Mouse (Mus musculus): ENCODE data around the gene Trpm3. TPM values are rescaled to one million over a fixed set of nuclear protein-coding genes. Genes with fewer than 3 reads are reported as not detected.

The Trpm3 gene
- polyA plus RNA-seq, 1 experiment from 2014 or later = 1.8 TPM

GRCm38 (mm10) chr19:22958414-22958813 is 819.6 kb downstream of the Trpm3 start:
- no peaks in the 10 kb centered on the region for H3K9me3 ChIP-seq (replicated peaks; ENCODE audit: control insufficient read depth, low read length)
- no peak overlapping the region for H3K4me2 ChIP-seq
- no peak for ATAC-seq (replicated peaks; ENCODE audit: insufficient number of reproducible peaks, low FRiP score, low TSS enrichment)
- 62% methylated on average over 4 of the region's 4 CpGs for WGBS (ENCODE audit: insufficient replicate concordance)
- no peak overlapping the region for H3K9ac ChIP-seq (ENCODE audit: low read depth, low read length)
- H3K27me3 ChIP-seq (ENCODE audit: control insufficient read depth, insufficient read depth, low read length) = no peaks in the 10 kb centered on the region
- no peak overlapping the region for H3K4me3 ChIP-seq (ENCODE audit: low read depth, low read length)
- H3K36me3 ChIP-seq (ENCODE audit: control insufficient read depth, insufficient read depth, low read length) = no peaks in the 10 kb centered on the region
- H3K4me1 ChIP-seq (ENCODE audit: control insufficient read depth, insufficient read depth, low read length) = no peaks in the 10 kb centered on the region
- no peak overlapping the region for H3K27ac ChIP-seq (ENCODE audit: low read depth, low read length)

- Histone ChIP-seq H3K27me3 (ENCODE audit: control insufficient read depth, insufficient read depth, low read length) (no peaks in the 10 kb centered on the region), H3K4me2 (no peak overlapping the region), H3K27ac (ENCODE audit: low read depth, low read length) (no peak overlapping the region), H3K4me3 (ENCODE audit: low read depth, low read length) (no peak overlapping the region), H3K36me3 (ENCODE audit: control insufficient read depth, insufficient read depth, low read length) (no peaks in the 10 kb centered on the region), H3K9ac (ENCODE audit: low read depth, low read length) (no peak overlapping the region), H3K9me3 (replicated peaks; ENCODE audit: control insufficient read depth, low read length) (no peaks in the 10 kb centered on the region), H3K4me1 (ENCODE audit: control insufficient read depth, insufficient read depth, low read length) (no peaks in the 10 kb centered on the region)
- WGBS (ENCODE audit: insufficient replicate concordance) = 79% methylated on average over 14 of the region's 14 CpGs
- no peak; the same call in 1 of the 2 replicates for ATAC-seq (replicated peaks; ENCODE audit: insufficient number of reproducible peaks, low FRiP score, low TSS enrichment)
Observed at GRCm38 (mm10) chr19:22960450-22961265, 821.8 kb downstream of the Trpm3 start.

- Histone ChIP-seq H3K4me3 (ENCODE audit: low read depth, low read length) (no peak overlapping the region), H3K9ac (ENCODE audit: low read depth, low read length) (no peak overlapping the region), H3K36me3 (ENCODE audit: control insufficient read depth, insufficient read depth, low read length) (no peaks in the 10 kb centered on the region), H3K9me3 (replicated peaks; ENCODE audit: control insufficient read depth, low read length) (no peaks in the 10 kb centered on the region), H3K27me3 (ENCODE audit: control insufficient read depth, insufficient read depth, low read length) (no peaks in the 10 kb centered on the region), H3K27ac (ENCODE audit: low read depth, low read length) (no peak overlapping the region), H3K4me2 (no peak overlapping the region), H3K4me1 (ENCODE audit: control insufficient read depth, insufficient read depth, low read length) (no peaks in the 10 kb centered on the region)
- 61% methylated on average over 12 of the region's 12 CpGs for WGBS (ENCODE audit: insufficient replicate concordance)
- no peak for ATAC-seq (replicated peaks; ENCODE audit: insufficient number of reproducible peaks, low FRiP score, low TSS enrichment)
Observed at GRCm38 (mm10) chr19:22962001-22962708, 823.3 kb downstream of the Trpm3 start.

- H3K9ac ChIP-seq (ENCODE audit: low read depth, low read length) = no peak overlapping the region
- WGBS (ENCODE audit: insufficient replicate concordance) = 43% methylated on average over 8 of the region's 8 CpGs
- H3K4me3 ChIP-seq (ENCODE audit: low read depth, low read length) = no peak overlapping the region
- H3K27ac ChIP-seq (ENCODE audit: low read depth, low read length) = no peak overlapping the region
- no peak overlapping the region for H3K4me2 ChIP-seq
- no peak for ATAC-seq (replicated peaks; ENCODE audit: insufficient number of reproducible peaks, low FRiP score, low TSS enrichment)
- H3K27me3 ChIP-seq (ENCODE audit: control insufficient read depth, insufficient read depth, low read length) = no peaks in the 10 kb centered on the region
- H3K9me3 ChIP-seq (replicated peaks; ENCODE audit: control insufficient read depth, low read length) = no peaks in the 10 kb centered on the region
- no peaks in the 10 kb centered on the region for H3K4me1 ChIP-seq (ENCODE audit: control insufficient read depth, insufficient read depth, low read length)
- no peaks in the 10 kb centered on the region for H3K36me3 ChIP-seq (ENCODE audit: control insufficient read depth, insufficient read depth, low read length)
Observed at GRCm38 (mm10) chr19:22962731-22963130, 823.9 kb downstream of the Trpm3 start.

GRCm38 (mm10) chr19:22963726-22964398 is 825.0 kb downstream of the Trpm3 start:
- H3K4me2 ChIP-seq = no peak overlapping the region
- no peak overlapping the region for H3K27ac ChIP-seq (ENCODE audit: low read depth, low read length)
- no peaks in the 10 kb centered on the region for H3K36me3 ChIP-seq (ENCODE audit: control insufficient read depth, insufficient read depth, low read length)
- no peak overlapping the region for H3K9ac ChIP-seq (ENCODE audit: low read depth, low read length)
- H3K9me3 ChIP-seq (replicated peaks; ENCODE audit: control insufficient read depth, low read length) = no peaks in the 10 kb centered on the region
- WGBS (ENCODE audit: insufficient replicate concordance) = 63% methylated on average over 6 of the region's 6 CpGs
- H3K4me1 ChIP-seq (ENCODE audit: control insufficient read depth, insufficient read depth, low read length) = no peaks in the 10 kb centered on the region
- H3K27me3 ChIP-seq (ENCODE audit: control insufficient read depth, insufficient read depth, low read length) = no peaks in the 10 kb centered on the region
- no peak overlapping the region for H3K4me3 ChIP-seq (ENCODE audit: low read depth, low read length)
- ATAC-seq (replicated peaks; ENCODE audit: insufficient number of reproducible peaks, low FRiP score, low TSS enrichment) = no peak

GRCm38 (mm10) chr19:22965470-22965869 is 826.6 kb downstream of the Trpm3 start:
- 73% methylated on average over 6 of the region's 6 CpGs for WGBS (ENCODE audit: insufficient replicate concordance)
- no peak overlapping the region for H3K27ac ChIP-seq (ENCODE audit: low read depth, low read length)
- ATAC-seq (replicated peaks; ENCODE audit: insufficient number of reproducible peaks, low FRiP score, low TSS enrichment) = no peak
- no peaks in the 10 kb centered on the region for H3K36me3 ChIP-seq (ENCODE audit: control insufficient read depth, insufficient read depth, low read length)
- no peak overlapping the region for H3K4me3 ChIP-seq (ENCODE audit: low read depth, low read length)
- no peaks in the 10 kb centered on the region for H3K4me1 ChIP-seq (ENCODE audit: control insufficient read depth, insufficient read depth, low read length)
- no peak overlapping the region for H3K9ac ChIP-seq (ENCODE audit: low read depth, low read length)
- H3K9me3 ChIP-seq (replicated peaks; ENCODE audit: control insufficient read depth, low read length) = no peaks in the 10 kb centered on the region
- H3K4me2 ChIP-seq = no peak overlapping the region
- no peaks in the 10 kb centered on the region for H3K27me3 ChIP-seq (ENCODE audit: control insufficient read depth, insufficient read depth, low read length)

- 83% methylated on average over 3 of the region's 3 CpGs for WGBS (ENCODE audit: insufficient replicate concordance)
- no peak for ATAC-seq (replicated peaks; ENCODE audit: insufficient number of reproducible peaks, low FRiP score, low TSS enrichment)
- H3K4me3 ChIP-seq (ENCODE audit: low read depth, low read length) = no peak overlapping the region
Observed at GRCm38 (mm10) chr19:22973294-22973693, 834.4 kb downstream of the Trpm3 start.

GRCm38 (mm10) chr19:22973727-22974126 is 834.9 kb downstream of the Trpm3 start:
- WGBS (ENCODE audit: insufficient replicate concordance) = 78% methylated on average over 5 of the region's 5 CpGs
- H3K9me3 ChIP-seq (replicated peaks; ENCODE audit: control insufficient read depth, low read length) = no peaks in the 10 kb centered on the region
- no peak for ATAC-seq (replicated peaks; ENCODE audit: insufficient number of reproducible peaks, low FRiP score, low TSS enrichment)

More at GRCm38 (mm10) chr19:22973294-22973693, 834.4 kb downstream of the Trpm3 start:
- H3K9ac ChIP-seq (ENCODE audit: low read depth, low read length) = no peak overlapping the region
- H3K4me2 ChIP-seq = no peak overlapping the region
- no peaks in the 10 kb centered on the region for H3K36me3 ChIP-seq (ENCODE audit: control insufficient read depth, insufficient read depth, low read length)
- no peaks in the 10 kb centered on the region for H3K9me3 ChIP-seq (replicated peaks; ENCODE audit: control insufficient read depth, low read length)
- H3K27me3 ChIP-seq (ENCODE audit: control insufficient read depth, insufficient read depth, low read length) = no peaks in the 10 kb centered on the region
- H3K4me1 ChIP-seq (ENCODE audit: control insufficient read depth, insufficient read depth, low read length) = no peaks in the 10 kb centered on the region
- H3K27ac ChIP-seq (ENCODE audit: low read depth, low read length) = no peak overlapping the region

More at GRCm38 (mm10) chr19:22973727-22974126, 834.9 kb downstream of the Trpm3 start:
- no peaks in the 10 kb centered on the region for H3K4me1 ChIP-seq (ENCODE audit: control insufficient read depth, insufficient read depth, low read length)
- no peaks in the 10 kb centered on the region for H3K27me3 ChIP-seq (ENCODE audit: control insufficient read depth, insufficient read depth, low read length)
- H3K9ac ChIP-seq (ENCODE audit: low read depth, low read length) = no peak overlapping the region
- H3K27ac ChIP-seq (ENCODE audit: low read depth, low read length) = no peak overlapping the region
- H3K36me3 ChIP-seq (ENCODE audit: control insufficient read depth, insufficient read depth, low read length) = no peaks in the 10 kb centered on the region
- H3K4me2 ChIP-seq = no peak overlapping the region
- H3K4me3 ChIP-seq (ENCODE audit: low read depth, low read length) = no peak overlapping the region
